Mouse (Mus musculus) kidney, embryonic 16.5 days (tissue): Measurements from ENCODE around the gene Yipf2. TPM values are rescaled to one million over a fixed set of nuclear protein-coding genes. Genes with fewer than 3 reads are reported as not detected.
"Not testable (repeated sequence)": the region's sequence is repeated elsewhere in the genome, so short reads cannot be mapped to it uniquely, and the experiment has no call there.

Source experiments
- ATAC-seq: fragments of 200-750 bp; cut with Nextera tagmentation; 2 replicates; pipeline ENCODE4 v1.8.0; 2017; ENCODE audit warnings: moderate TSS enrichment; ENCODE audit not compliant: low FRiP score, low TSS enrichment
- H3K27ac ChIP-seq: fragments of 300-500 bp; sonication (generic); 2 replicates; pipeline ENCODE4 v1.5.1; 2014; ENCODE audit warnings: low read length
- H3K27me3 ChIP-seq: fragments of 300-500 bp; sonication (generic); 2 replicates; pipeline ENCODE4 v1.6.1; 2014; ENCODE audit warnings: low read length, control low read depth, mixed read lengths; ENCODE audit not compliant: insufficient read depth
- H3K36me3 ChIP-seq: fragments of 300-500 bp; sonication (generic); 2 replicates; pipeline ENCODE4 v1.6.1; 2014; ENCODE audit warnings: low read length, control low read depth, mixed read lengths; ENCODE audit not compliant: insufficient read depth
- H3K4me1 ChIP-seq: fragments of 300-500 bp; sonication (generic); 2 replicates; pipeline ENCODE4 v1.6.1; 2014; ENCODE audit warnings: low read length, control low read depth, mixed read lengths; ENCODE audit not compliant: insufficient read depth
- H3K4me2 ChIP-seq: fragments of 300-500 bp; sonication (generic); replicated peaks from 2 replicates; pipeline ENCODE4 v1.6.1; 2014; ENCODE audit warnings: low read depth, low read length
- H3K4me3 ChIP-seq: fragments of 300-500 bp; sonication (generic); 2 replicates; pipeline ENCODE4 v1.5.1; 2014; ENCODE audit warnings: mild to moderate bottlenecking, low read length
- H3K9ac ChIP-seq: fragments of 300-500 bp; sonication (generic); replicated peaks from 2 replicates; pipeline ENCODE4 v1.6.1; 2014; ENCODE audit warnings: low read length
- H3K9me3 ChIP-seq: fragments of 300-500 bp; sonication (generic); 2 replicates; pipeline ENCODE4 v1.6.1; 2016; ENCODE audit warnings: low read length, control low read depth
- WGBS: fragments of 180-500 bp; shearing (Covaris S2); extraction: QIAGEN DNeasy Blood & Tissue Kit; methylation state at CpG from one replicate; pipeline ENCODE4 v1.1.7; 2014; 5-methylcytosine and 5-hydroxymethylcytosine counted together
- polyA plus RNA-seq: library from polyadenylated mRNA; unstranded; fragments of >200 nt; fragmentation: Nextera tagmentation; extraction: Ambion mirVana; gene quantifications from 2 replicates; pipeline ENCODE4 v1.2.1, GENCODE M21; 2015

Yipf2 gene
- polyA plus RNA-seq, 1 experiment from 2014 or later: 40.1 TPM

DNA sequence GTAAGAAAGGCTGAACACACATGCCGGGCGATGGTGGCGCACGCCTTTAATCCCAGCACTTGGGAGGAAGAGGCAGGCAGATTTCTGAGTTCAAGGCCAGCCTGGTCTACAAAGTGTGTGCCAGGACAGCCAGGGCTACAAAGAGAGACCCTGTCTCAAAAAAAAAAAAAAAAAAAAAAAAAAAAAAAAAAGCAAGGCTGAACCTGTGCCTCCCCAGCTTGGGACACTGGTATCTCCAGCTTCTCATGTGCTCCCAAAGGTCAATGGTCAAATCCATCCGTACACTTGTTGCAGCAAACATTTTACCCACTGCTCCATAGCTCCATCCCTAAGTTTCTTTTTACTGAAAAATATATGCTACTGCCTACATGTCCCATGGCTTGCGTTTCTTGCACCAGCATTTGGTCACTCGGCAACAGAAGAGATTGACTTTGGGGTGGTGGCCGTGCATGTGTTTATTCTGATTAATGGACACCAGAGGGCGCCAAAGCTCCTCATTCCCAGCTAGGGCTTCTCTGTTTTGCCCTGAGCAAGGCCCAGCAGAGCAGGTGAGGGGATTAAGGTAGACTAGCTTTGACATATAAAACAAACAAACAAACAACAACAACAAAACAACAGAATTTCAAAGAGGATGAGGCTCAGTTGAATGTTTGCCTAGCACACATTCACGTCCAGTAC is 9.2 kb upstream of the Yipf2 start:
- ATAC-seq: 0 out of 2 replicates have a peak, but pooled peaks have one; percentile 64
- Histone ChIP-seq H3K27ac (no peak overlapping the region), H3K4me2 (no peak overlapping the region), H3K9ac (no peak overlapping the region), H3K27me3 (no peaks in the 10 kb centered on the region), H3K9me3 (no peaks in the 10 kb centered on the region), H3K36me3 (no peaks in the 10 kb centered on the region), H3K4me3 (no peak overlapping the region), H3K4me1 (no peaks in the 10 kb centered on the region)
- 50% methylated on average over 10 of the region's 10 CpGs for WGBS

DNA sequence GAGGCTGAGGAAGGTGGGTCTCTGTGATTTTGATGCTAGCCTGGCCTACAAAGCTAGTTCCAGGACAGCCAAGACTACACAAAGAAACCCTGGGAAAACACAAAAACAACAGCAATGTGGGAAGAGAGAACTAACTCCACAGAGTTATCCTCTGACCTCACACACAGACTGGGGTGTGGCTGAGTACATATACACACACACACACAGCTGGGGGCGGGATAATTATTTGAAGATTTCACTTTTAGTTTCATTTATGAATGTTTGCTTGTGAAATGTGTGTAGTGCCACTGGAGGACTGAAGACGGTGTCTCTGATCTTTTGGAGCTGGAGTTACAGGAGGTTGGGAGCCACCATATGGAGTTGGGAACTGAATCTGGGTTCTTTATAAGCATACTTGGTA is 8.4 kb upstream of the Yipf2 start:
- Histone ChIP-seq H3K27me3 (no peaks in the 10 kb centered on the region), H3K4me3 (no peak overlapping the region), H3K4me2 (no peak overlapping the region), H3K9ac (no peak overlapping the region), H3K36me3 (no peaks in the 10 kb centered on the region), H3K27ac (no peak overlapping the region), H3K4me1 (no peaks in the 10 kb centered on the region), H3K9me3 (no peaks in the 10 kb centered on the region)
- 83% methylated on average over 2 of the region's 2 CpGs for WGBS
- ATAC-seq: no peak

DNA sequence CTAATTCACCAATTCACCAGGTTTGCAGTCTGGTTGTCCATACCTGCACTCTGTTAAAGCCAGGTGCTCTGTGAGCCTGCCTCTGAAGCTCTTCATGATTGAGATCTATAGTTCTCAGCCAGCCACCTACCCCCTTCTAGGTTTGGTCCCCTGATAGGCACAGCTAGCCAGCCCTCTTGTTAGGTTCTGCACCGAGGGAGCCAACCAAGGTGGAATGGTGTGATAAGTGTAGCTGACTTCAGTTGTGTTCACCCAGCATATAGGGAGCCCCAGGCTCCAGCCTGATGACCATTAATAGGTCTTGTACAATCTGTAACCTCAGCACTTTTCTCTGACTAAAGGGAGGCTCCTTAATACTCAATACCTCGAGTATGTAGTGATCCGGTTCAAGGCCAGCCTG is 7.6 kb upstream of the Yipf2 start:
- H3K9me3 ChIP-seq: no peaks in the 10 kb centered on the region
- H3K4me3 ChIP-seq: no peak overlapping the region
- no peak overlapping the region for H3K9ac ChIP-seq
- no peak overlapping the region for H3K27ac ChIP-seq
- ATAC-seq: no peak
- no peaks in the 10 kb centered on the region for H3K4me1 ChIP-seq
- no peak overlapping the region for H3K4me2 ChIP-seq
- no peaks in the 10 kb centered on the region for H3K36me3 ChIP-seq
- no peaks in the 10 kb centered on the region for H3K27me3 ChIP-seq
- 74% methylated on average over 3 of the region's 3 CpGs for WGBS

DNA sequence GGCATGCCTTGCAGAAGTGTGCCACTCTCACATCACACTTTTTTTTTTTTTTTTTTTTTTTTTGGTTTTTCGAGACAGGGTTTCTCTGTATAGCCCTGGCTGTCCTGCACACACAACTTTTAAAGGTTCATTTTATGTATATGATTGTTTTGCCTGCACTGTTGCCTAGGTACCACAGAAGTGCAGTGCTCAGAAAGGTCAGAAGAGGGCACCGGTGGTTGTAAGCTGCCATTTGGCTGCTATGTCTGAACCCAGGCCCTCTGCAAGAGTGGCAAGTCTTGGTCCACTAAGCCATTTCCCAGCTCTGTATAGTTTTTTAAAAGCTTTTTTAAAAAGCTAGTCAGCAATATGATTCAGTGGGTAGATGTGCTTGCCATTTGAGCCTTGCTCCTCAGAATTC is 5.6 kb upstream of the Yipf2 start:
- WGBS: 29% methylated on average over 2 of the region's 2 CpGs
- no peaks in the 10 kb centered on the region for H3K27me3 ChIP-seq
- no peak overlapping the region for H3K4me3 ChIP-seq
- H3K27ac ChIP-seq: no peak overlapping the region
- ATAC-seq: no peak
- H3K9me3 ChIP-seq: no peaks in the 10 kb centered on the region
- H3K4me2 ChIP-seq: no peak overlapping the region
- no peaks in the 10 kb centered on the region for H3K36me3 ChIP-seq
- peaks cover 11% of the 10 kb centered on the region for H3K4me1 ChIP-seq
- H3K9ac ChIP-seq: no peak overlapping the region

DNA sequence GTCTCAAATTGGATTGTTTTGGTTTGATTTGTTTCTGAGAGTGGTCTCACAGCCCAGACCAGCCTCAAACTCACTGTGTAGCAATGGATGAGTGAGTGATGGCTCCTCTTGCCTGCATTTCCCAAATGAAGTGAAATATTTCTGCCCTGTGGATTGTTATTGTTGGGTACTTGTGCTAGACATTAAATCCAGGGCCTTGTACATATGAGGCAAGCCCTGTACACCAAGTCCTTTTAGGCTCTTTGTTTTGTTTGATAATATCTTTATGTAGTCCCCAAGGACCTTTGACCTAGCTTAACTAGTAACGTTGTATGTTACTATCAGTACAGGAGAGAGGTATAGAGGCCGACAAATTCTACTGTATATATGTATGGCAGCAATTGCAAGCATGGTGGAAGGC is 2.2 kb upstream of the Yipf2 start:
- H3K9me3 ChIP-seq: no peaks in the 10 kb centered on the region
- H3K9ac ChIP-seq: no peak overlapping the region
- no peak overlapping the region for H3K4me3 ChIP-seq
- H3K36me3 ChIP-seq: peaks cover 7% of the 10 kb centered on the region; the same call in 1 of the 2 replicates
- H3K27me3 ChIP-seq: no peaks in the 10 kb centered on the region
- H3K4me1 ChIP-seq: peaks cover 22% of the 10 kb centered on the region
- 82% methylated on average over 2 of the region's 2 CpGs for WGBS
- ATAC-seq: no peak
- H3K27ac ChIP-seq: no peak overlapping the region
- H3K4me2 ChIP-seq: no peak overlapping the region

DNA sequence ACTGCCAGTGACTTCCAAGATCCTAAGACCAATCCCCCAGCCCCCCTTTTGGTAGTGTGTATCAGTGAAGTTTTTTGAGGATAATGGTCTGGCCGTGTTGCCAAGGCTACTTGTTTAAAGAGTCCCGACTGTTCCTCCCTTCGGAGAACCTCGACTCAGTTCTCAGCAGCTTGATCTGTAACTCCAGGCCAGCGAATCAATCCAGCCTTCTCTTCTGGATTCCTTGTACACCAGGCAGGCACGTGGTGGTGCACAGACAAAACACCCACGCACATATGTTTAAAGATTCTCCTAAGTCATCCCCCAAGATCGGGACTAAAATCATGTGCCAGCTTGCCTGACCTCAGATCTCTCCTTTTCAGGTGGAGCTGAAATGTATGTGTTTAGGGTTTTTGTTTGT is 1.7 kb upstream of the Yipf2 start:
- Histone ChIP-seq H3K4me2 (peak overlapping the region; percentile 92), H3K4me3 (peak overlapping the region; percentile 92; the same call in 1 of the 2 replicates)
- WGBS: 88% methylated on average over 8 of the region's 8 CpGs

DNA sequence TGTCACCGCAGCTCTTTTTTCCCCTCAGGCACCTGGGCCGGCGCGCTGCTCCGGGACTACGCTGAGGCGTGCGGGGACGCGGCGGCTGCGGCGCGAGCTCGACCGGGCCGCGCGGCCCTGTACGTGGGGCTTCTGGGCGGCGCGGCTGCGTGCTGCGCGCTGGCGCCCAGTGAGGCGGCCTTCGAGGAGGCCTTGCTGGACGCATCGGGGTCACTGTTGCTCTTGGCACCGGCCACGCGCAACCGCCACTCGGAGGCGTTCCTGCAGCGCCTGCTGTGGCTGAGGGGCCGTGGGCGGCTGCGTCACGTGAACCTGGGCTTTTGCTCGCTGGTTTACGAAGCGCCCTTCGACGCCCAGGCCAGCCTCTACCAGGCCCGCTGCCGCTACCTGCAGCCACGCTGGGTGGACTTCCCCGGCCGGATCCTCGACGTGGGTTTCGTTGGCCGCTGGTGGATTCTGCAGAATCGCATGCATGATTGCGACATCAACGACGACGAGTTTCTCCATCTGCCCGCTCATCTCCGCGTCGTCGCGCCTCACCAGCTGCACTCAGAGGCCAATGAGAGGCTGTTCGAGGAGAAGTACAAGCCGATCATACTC is 594 bp upstream of the Yipf2 start:
- H3K4me3 ChIP-seq: peak overlapping the region; percentile 92
- no peaks in the 10 kb centered on the region for H3K9me3 ChIP-seq
- peak overlapping the region; percentile 80 for H3K27ac ChIP-seq
- 1% methylated on average over 63 of the region's 69 CpGs for WGBS
- H3K27me3 ChIP-seq: no peaks in the 10 kb centered on the region
- peaks cover 21% of the 10 kb centered on the region for H3K36me3 ChIP-seq
- peaks cover 22% of the 10 kb centered on the region for H3K4me1 ChIP-seq
- ATAC-seq: peak; percentile 49
- peak overlapping the region; percentile 80 for H3K9ac ChIP-seq
- H3K4me2 ChIP-seq: peak overlapping the region; percentile 92

More for the DNA sequence above, 1.7 kb upstream of the Yipf2 start:
- not testable (repeated sequence) for H3K9me3 ChIP-seq, H3K9ac ChIP-seq, H3K27ac ChIP-seq, H3K27me3 ChIP-seq, ATAC-seq
- H3K36me3 ChIP-seq: peaks cover 12% of the 10 kb centered on the region; the same call in 1 of the 2 replicates
- peaks cover 22% of the 10 kb centered on the region for H3K4me1 ChIP-seq

DNA sequence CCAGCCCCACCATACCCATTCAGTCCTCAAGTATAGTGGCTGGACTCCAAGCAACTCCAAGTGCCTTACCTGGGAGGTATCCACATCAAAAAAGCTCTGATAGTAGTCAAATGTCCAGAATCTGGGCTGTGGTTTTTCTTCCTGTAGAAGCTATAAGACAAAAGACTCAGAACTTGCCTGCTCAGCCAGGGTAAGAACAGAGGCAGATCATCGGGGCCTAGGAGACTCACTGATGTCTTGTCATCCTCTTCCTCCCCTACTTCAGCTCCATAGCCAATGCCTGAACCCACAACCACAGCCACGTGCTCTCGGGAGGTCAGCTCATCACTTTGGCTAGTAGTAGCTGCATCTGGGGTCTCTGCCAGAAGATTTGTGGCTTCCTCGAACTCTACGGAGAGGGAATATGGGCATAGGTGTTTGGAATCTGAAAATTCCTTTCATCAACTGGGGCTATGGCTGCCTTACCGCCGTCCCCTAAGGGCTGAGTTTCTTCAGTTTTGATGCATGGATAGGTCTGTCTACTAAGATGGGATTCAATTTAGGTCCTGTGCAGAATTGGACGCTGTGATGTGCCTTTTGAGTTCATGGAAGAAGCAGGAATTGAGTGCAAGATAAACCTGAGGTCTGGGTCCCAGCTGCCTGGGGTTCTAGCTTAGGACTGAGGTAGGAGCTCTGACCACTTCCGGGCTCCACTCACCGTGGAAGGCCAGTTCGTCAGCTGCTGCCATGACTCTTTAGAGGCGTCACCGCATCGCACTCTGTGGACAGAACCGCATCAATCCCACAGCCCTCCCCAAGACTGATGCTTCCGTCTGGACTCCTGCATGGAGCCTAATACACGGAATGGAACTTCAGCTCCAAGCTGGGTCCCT is 561 bp downstream of the Yipf2 start:
- Histone ChIP-seq H3K4me2 (peak overlapping the region; percentile 92), H3K27ac (peak overlapping the region; percentile 58; the same call in 1 of the 2 replicates), H3K9ac (peak overlapping the region; percentile 80), H3K9me3 (no peaks in the 10 kb centered on the region), H3K4me3 (peak overlapping the region; percentile 92), H3K27me3 (no peaks in the 10 kb centered on the region), H3K4me1 (peaks cover 22% of the 10 kb centered on the region), H3K36me3 (peaks cover 33% of the 10 kb centered on the region)
- ATAC-seq: peak; percentile 64; the same call in 1 of the 2 replicates
- WGBS: 20% methylated on average over 17 of the region's 17 CpGs

DNA sequence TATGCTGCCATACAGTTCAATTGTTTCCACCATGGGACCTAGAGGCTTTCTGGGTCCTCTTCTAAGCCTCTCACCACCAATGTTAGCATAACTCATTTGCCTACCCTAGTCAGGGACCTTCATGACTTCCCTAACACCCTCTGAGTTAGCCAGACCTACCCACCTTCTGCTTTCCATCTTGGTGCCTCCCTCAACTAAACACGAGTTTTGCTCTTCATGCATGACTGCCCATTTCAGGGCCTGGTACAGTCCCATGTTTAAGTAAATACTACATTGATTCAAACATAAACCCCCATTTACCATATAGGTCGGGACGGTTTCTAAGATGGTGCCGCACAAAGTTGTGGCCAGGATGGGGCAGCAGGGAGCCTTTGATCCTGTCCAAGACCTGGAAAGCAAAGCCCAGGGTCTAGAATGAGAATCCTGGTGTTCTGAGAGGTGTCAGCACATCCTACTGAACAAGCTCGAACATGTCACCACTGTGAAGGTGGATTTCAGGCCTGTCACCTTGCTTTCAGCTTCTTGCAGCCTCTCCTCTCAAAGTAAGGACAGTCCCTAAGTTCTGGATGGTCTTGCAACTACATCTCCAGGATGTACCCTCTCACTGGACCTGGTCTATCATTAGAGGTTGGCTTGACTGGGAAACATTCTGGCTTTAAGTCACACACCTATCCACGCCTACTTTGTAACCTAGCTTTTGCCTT is 1.3 kb downstream of the Yipf2 start:
- H3K36me3 ChIP-seq: peaks cover 39% of the 10 kb centered on the region
- H3K4me3 ChIP-seq: peak overlapping the region; percentile 92; the same call in 1 of the 2 replicates
- no peak overlapping the region for H3K27ac ChIP-seq
- peaks cover 22% of the 10 kb centered on the region for H3K4me1 ChIP-seq
- H3K9ac ChIP-seq: peak overlapping the region; percentile 80; the same call in 1 of the 2 replicates
- peak overlapping the region; percentile 92 for H3K4me2 ChIP-seq
- no peaks in the 10 kb centered on the region for H3K27me3 ChIP-seq
- WGBS: 80% methylated on average over 6 of the region's 6 CpGs
- H3K9me3 ChIP-seq: no peaks in the 10 kb centered on the region
- no peak for ATAC-seq
